Mouse (Mus musculus): Measurements from ENCODE around the gene Aldh1l1.

- TF ChIP-seq GATA1 (IDR thresholded peaks at IDR 0.05; ENCODE audit: low read length) (no peak), TAL1 (IDR thresholded peaks at IDR 0.05; ENCODE audit: low read length) (no peak)
These were observed 9.2 kb downstream of the Aldh1l1 start for GRCm38 (mm10) chr6:90495282-90495912.
